Mouse (Mus musculus) forebrain, embryonic 13.5 days (tissue): Measurements from ENCODE around the gene Isy1. TPM values are rescaled to one million over a fixed set of nuclear protein-coding genes. Genes with fewer than 3 reads are reported as not detected.
"Not testable (repeated sequence)": the region's sequence is repeated elsewhere in the genome, so short reads cannot be mapped to it uniquely, and the experiment has no call there.

ENCODE experiments used
- ATAC-seq: fragments of 200-750 bp; cut with Nextera tagmentation; 2 replicates; pipeline ENCODE4 v1.8.0; 2017
- H3K27ac ChIP-seq: fragments of 300-500 bp; sonication (generic); 2 replicates; pipeline ENCODE4 v1.5.1; 2015; ENCODE audit warnings: inconsistent platforms, mild to moderate bottlenecking, moderate library complexity
- H3K27me3 ChIP-seq: fragments of 300-500 bp; sonication (generic); 2 replicates; pipeline ENCODE4 v1.6.1; 2015; ENCODE audit warnings: mild to moderate bottlenecking, inconsistent platforms
- H3K36me3 ChIP-seq: fragments of 300-500 bp; sonication (generic); 2 replicates; pipeline ENCODE4 v1.6.1; 2015; ENCODE audit warnings: mild to moderate bottlenecking, inconsistent platforms; ENCODE audit not compliant: poor library complexity, severe bottlenecking
- H3K4me1 ChIP-seq: fragments of 300-500 bp; sonication (generic); 2 replicates; pipeline ENCODE4 v1.6.1; 2015; ENCODE audit warnings: inconsistent platforms
- H3K4me2 ChIP-seq: fragments of 300-500 bp; sonication (generic); 2 replicates; pipeline ENCODE4 v1.6.1; 2015; ENCODE audit warnings: inconsistent platforms, mild to moderate bottlenecking, moderate library complexity
- H3K4me3 ChIP-seq: fragments of 300-500 bp; sonication (generic); 2 replicates; pipeline ENCODE4 v1.5.1; 2015; ENCODE audit warnings: mild to moderate bottlenecking, inconsistent platforms
- H3K9ac ChIP-seq: fragments of 300-500 bp; sonication (generic); 2 replicates; pipeline ENCODE4 v1.6.1; 2015; ENCODE audit warnings: mild to moderate bottlenecking, inconsistent platforms
- H3K9me3 ChIP-seq: fragments of 300-500 bp; sonication (generic); replicated peaks from 2 replicates; pipeline ENCODE4 v1.6.1; 2016; ENCODE audit warnings: inconsistent platforms
- WGBS: fragments of 180-500 bp; shearing (Covaris S2); methylation state at CpG from one replicate; pipeline ENCODE4 v1.1.7; 2015; 5-methylcytosine and 5-hydroxymethylcytosine counted together
- polyA plus RNA-seq: library from polyadenylated mRNA; unstranded; fragments of >200 nt; fragmentation: Nextera tagmentation; extraction: Ambion mirVana; gene quantifications from 2 replicates; pipeline ENCODE4 v1.2.1, GENCODE M21; 2015

Gene Isy1
- polyA plus RNA-seq, 1 experiment from 2014 or later: 49.8 TPM

DNA sequence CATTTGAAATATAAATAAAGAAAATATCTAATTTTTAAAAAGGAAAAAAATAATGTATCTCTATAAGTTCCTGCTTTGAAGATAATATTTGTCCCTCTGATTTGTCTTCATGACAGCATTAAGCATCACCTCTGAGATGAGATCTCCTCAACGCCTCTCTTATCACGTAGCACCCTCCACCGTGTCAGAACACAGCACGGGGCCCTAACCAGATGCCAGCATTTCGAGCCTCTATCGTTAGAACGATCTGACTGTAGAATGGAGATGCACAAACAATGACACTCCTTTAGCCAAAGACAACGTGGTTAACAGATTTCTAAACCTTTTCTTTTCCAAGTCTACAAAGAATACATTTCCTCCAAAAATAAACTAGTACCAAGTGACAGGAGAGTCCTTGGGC, 54.6 kb downstream of the Isy1 start:
- Histone ChIP-seq H3K4me3 (no peak overlapping the region), H3K9me3 (no peaks in the 10 kb centered on the region)
- no peak for ATAC-seq

DNA sequence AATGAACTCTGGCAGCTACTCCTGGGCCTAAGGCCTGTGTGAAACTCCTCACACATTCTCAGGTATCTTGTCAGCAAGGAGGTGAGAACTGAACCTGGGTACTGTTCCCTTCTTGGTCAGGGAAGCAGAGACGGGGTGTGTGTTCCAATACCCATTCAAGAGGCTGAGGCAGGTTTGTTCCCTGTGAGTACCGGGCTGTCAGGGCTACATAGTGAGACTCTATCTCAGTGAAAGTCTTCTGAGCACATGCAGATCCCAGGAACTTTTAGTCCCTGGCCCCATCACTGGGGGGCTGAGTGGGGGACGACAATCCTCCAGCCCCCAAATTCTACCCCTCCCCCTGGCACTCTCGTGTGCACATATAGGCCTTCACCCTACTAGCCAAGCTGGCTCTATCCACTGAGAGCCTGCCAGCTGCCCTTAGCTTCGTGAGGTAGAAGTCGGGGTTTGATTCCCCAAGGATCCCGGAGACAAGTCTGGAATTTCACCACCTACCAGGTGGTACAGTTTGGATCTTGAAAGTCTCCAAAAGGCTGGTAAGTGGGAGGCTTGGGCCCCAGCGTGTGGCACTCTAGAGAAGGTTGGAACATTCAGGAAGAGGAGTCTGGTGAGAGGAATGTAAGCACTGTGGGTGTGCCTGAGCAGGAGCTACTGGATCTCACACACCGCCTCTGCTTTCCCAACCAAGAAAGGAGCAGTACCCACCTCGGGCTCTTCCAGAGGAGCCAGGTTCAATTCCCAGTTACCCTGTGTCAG, 57.9 kb downstream of the Isy1 start:
- Histone ChIP-seq H3K36me3 (no peaks in the 10 kb centered on the region), H3K9ac (no peak overlapping the region), H3K4me3 (no peak overlapping the region), H3K27ac (no peak overlapping the region), H3K4me1 (no peaks in the 10 kb centered on the region), H3K9me3 (no peaks in the 10 kb centered on the region), H3K4me2 (no peak overlapping the region), H3K27me3 (no peaks in the 10 kb centered on the region)
- WGBS: 83% methylated on average over 10 of the region's 10 CpGs
- ATAC-seq: no peak

More for the DNA sequence above, 54.6 kb downstream of the Isy1 start:
- Histone ChIP-seq H3K27ac (no peak overlapping the region), H3K36me3 (no peaks in the 10 kb centered on the region), H3K27me3 (no peaks in the 10 kb centered on the region), H3K9ac (no peak overlapping the region), H3K4me2 (no peak overlapping the region), H3K4me1 (peaks cover 3% of the 10 kb centered on the region)
- WGBS: 79% methylated on average over 8 of the region's 8 CpGs

DNA sequence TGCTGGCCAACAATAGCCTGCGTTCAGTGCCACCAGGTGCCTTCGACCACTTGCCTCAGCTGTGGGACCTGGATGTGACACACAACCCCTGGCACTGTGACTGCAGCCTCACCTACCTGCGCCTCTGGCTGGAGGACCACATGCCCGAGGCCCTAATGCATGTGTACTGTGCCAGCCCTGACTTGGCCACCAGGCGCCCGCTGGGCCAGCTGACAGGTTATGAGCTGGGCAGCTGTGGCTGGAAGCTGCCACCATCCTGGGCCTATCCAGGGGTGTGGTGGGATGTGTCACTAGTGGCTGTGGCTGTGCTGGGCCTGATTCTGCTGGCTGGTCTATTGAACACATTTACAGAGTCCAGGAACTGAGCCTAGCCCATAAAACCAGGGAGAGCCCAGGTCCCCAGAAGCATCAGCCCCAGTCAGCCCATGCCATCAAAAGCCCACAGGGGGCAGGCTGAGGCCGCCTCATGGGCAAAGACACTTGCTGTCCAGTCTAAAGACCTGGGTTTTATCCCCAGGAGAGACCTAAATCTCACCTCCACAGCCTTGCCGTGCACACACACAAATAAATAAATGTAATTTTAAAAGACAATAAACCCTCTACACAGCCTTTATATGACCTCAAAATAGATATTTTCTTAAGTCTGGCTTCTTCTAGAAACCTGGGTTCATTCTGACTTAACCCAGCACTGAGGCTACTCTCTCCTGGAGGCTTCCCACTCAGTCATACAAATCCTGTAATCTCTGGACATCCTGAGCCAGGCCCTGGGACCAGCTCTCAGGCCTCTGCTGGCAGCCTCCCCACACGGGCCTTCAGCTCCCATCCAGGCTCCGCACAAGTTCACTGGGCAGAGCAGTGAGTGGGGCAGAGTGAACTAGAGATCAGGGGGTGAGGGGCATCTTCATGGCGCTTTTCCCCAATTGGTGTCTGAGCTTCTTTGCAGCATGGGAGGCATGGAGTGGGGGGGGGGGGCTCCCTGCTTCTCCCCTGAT, 59.1 kb downstream of the Isy1 start:
- Histone ChIP-seq H3K27ac (no peak overlapping the region), H3K36me3 (no peaks in the 10 kb centered on the region), H3K27me3 (no peaks in the 10 kb centered on the region), H3K9ac (no peak overlapping the region), H3K4me3 (no peak overlapping the region), H3K9me3 (no peaks in the 10 kb centered on the region), H3K4me1 (no peaks in the 10 kb centered on the region), H3K4me2 (no peak overlapping the region)
- no peak for ATAC-seq
- 83% methylated on average over 11 of the region's 11 CpGs for WGBS

DNA sequence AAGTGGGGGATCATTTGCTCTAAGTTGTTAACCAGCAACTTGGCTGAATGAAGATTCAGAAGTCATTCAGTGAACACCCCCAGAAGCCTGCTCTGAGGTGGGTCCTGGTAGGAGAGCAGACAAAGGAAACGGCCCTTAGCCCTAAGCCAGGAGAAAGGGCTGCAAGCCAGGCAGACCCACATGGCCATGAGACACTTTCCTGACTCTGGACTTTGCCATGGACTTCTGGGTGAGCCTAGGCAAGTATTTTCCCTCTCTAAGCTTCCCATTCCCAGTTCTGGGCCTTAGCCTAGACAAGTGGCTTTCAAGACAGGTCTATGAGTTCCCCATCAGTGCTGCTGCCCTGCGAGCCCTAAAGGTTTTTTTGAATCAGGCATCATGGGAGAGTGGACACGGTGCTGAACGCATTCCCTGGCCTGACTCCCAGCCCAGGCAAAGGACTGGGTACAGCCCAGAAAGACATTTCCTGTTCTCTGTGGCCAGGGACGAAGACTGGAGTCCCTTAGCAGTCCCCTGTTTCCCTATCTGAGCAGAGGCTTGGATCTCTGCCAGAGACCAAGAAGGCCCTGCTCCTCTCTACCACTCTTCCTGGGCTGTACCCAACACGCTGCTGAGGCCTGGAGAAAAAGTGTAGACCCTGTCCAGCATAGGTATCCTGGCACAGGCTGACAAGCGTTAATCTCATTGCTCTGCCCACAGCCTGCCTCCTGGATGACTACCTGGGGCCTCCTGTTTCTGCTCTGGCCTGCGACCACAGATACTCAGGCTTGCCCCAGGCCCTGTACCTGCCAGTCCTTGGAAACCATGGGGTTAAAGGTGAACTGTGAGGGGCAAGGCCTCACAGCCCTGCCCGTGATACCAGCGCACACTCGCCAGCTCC, 60.1 kb downstream of the Isy1 start:
- no peak overlapping the region for H3K4me2 ChIP-seq
- H3K4me1 ChIP-seq: no peaks in the 10 kb centered on the region
- H3K9ac ChIP-seq: no peak overlapping the region
- no peaks in the 10 kb centered on the region for H3K9me3 ChIP-seq
- no peaks in the 10 kb centered on the region for H3K36me3 ChIP-seq
- no peak overlapping the region for H3K27ac ChIP-seq
- no peak overlapping the region for H3K4me3 ChIP-seq
- no peaks in the 10 kb centered on the region for H3K27me3 ChIP-seq
- ATAC-seq: no peak
- WGBS: 76% methylated on average over 11 of the region's 11 CpGs

DNA sequence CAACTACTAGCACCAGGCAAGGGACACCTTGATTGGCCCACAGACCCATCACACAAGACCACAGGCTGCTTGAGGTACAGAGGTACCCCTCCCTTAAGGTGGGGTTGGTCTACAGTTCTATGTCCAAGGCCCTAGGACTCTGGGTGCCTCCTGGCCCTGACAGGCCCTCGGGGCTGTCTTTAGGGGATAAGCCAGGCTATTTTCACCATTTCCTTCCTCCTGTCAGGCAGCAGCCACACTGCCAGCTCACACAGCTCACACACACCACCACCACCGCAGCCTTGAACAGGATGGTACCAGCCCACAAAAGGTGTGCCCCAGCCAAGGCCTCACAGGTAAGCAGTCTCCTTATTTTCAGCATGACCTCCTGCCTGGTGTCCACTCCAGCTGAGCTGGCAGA, 60.8 kb downstream of the Isy1 start, which contains the start of gene Gp9:
Gene Gp9, plus strand, starts transcription at position 231 of the 400 bp plus-strand sequence.
- Histone ChIP-seq H3K9me3 (no peaks in the 10 kb centered on the region), H3K4me1 (no peaks in the 10 kb centered on the region), H3K9ac (no peak within 1 kb of the TSS), H3K4me3 (no peak within 1 kb of the TSS), H3K36me3 (no peaks in the 10 kb centered on the region), H3K4me2 (no peak within 1 kb of the TSS), H3K27me3 (no peaks in the 10 kb centered on the region), H3K27ac (no peak within 1 kb of the TSS)
- no peak for ATAC-seq
- 85% methylated on average over 2 of the region's 2 CpGs for WGBS

DNA sequence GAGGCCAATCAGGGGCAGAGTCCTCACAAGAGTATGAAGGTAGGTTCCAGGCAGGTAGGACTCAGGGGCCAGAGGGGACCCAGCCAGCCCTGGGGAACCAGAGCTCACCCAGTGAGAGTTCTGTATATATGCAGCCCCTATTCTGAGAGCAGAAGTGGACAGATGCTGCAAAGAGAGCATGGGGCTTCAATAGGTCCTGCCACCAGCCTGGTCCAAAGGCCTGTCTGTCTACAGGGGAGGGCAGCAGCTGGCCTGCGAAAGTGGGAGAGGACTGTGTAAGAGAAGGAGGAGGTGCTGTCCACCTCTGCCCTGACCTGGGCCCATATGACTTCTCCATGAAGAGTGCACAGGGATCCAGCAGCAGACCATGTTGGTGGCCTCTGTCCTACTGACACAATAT, 61.9 kb downstream of the Isy1 start:
- ATAC-seq: no peak
- Histone ChIP-seq H3K9me3 (no peaks in the 10 kb centered on the region), H3K4me2 (no peak overlapping the region), H3K27ac (no peak overlapping the region), H3K9ac (no peak overlapping the region), H3K4me1 (no peaks in the 10 kb centered on the region), H3K4me3 (no peak overlapping the region), H3K27me3 (no peaks in the 10 kb centered on the region), H3K36me3 (no peaks in the 10 kb centered on the region)
- WGBS: 92% methylated on average over 1 of the region's 1 CpGs

DNA sequence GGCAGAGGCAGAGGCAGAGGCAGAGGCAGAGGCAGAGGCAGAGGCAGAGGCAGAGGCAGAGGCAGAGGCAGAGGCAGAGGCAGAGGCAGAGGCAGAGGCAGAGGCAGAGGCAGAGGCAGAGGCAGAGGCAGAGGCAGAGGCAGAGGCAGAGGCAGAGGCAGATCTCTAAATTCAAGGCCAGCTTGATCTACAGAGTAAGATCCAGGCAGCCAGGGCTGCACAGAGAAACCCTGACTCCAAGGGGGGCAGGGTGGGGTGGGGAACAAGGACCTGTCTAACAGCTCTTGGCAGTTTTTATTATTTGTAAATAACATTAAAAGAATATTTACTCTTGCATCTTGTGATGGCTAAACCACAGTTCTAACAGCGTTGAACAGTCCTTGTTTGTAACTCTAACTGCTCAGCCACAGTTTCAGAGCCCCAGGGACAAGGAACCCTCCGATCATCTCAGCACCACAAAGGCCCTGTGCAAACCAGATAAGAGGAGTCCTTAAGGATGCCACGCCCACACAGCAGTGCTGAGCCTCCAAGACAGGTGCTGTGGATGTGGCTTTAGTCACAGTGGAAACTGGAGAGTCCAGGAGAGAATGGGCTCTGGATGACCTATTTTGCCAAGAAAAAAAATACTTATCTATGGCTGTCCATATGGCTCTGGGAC, 62.9 kb downstream of the Isy1 start:
- Histone ChIP-seq H3K9me3 (no peaks in the 10 kb centered on the region), H3K4me3 (no peak overlapping the region), H3K27me3 (no peaks in the 10 kb centered on the region), H3K4me2 (no peak overlapping the region), H3K4me1 (no peaks in the 10 kb centered on the region), H3K9ac (no peak overlapping the region), H3K36me3 (no peaks in the 10 kb centered on the region), H3K27ac (no peak overlapping the region)
- no peak for ATAC-seq
- 80% methylated on average over 3 of the region's 3 CpGs for WGBS

DNA sequence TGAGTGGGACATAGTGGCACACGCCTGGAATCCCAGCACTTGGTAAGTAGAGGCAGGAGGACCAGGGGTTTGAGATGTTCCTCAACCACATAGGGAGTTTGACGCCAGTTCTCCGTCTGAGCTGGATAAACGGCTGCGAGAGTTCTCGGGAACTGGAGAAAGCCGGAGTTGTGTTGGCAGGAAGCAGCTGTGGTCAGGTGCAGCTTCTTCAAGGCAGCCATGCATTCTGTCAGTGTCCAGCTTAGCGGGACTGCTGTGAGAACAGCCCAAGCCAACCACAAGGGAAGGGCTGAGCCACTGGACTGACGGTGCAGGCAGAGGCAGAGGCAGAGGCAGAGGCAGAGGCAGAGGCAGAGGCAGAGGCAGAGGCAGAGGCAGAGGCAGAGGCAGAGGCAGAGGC, 63.7 kb downstream of the Isy1 start:
- no peaks in the 10 kb centered on the region for H3K27me3 ChIP-seq
- no peak overlapping the region for H3K27ac ChIP-seq
- ATAC-seq: no peak
- H3K9me3 ChIP-seq: no peaks in the 10 kb centered on the region
- H3K4me2 ChIP-seq: no peak overlapping the region
- 85% methylated on average over 9 of the region's 9 CpGs for WGBS
- no peak overlapping the region for H3K4me3 ChIP-seq
- no peaks in the 10 kb centered on the region for H3K36me3 ChIP-seq
- no peaks in the 10 kb centered on the region for H3K4me1 ChIP-seq
- H3K9ac ChIP-seq: no peak overlapping the region

DNA sequence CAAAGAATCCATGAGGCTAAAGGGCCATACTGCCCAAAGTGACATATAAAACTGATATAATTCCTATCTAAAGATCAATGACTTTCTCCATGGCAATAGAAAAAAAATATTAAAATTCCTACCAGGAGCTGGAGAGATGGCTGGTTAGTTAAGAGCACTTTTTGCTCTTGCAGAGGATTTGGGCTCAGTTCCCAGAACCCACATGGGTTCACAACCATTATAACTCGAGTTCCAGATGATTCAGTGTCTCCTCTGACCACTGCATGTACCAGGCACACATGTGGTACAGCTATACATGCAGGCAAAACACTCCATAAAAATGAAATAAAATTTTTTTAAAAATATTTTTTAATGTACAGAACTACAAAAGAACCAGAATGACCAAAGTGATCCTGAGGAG, 64.1 kb downstream of the Isy1 start:
- no peak overlapping the region for H3K27ac ChIP-seq
- WGBS: 45% methylated on average over 1 of the region's 1 CpGs
- H3K4me1 ChIP-seq: no peaks in the 10 kb centered on the region
- no peak overlapping the region for H3K4me3 ChIP-seq
- H3K9ac ChIP-seq: no peak overlapping the region
- no peak for ATAC-seq
- no peaks in the 10 kb centered on the region for H3K36me3 ChIP-seq
- no peaks in the 10 kb centered on the region for H3K9me3 ChIP-seq
- no peaks in the 10 kb centered on the region for H3K27me3 ChIP-seq
- H3K4me2 ChIP-seq: no peak overlapping the region

DNA sequence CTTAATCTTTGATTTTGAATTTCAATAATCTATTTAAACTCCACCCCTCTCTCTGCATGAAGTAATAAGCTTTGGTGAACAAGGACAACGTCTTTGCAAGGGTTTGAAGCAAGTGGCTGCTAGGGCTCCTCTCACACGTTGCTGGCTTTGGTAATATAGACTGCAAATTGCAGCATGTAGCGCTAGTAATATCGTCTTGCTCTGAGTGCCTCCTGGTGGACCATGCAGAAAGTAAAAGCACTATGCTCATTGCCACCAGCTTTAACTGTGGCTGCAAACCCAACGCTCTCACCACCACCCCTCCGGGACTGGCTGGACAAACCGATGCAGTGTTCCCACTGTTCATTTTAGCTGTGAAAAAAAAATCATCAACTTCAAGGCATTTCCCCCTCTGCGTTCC, 68.0 kb downstream of the Isy1 start:
- H3K9ac ChIP-seq: no peak overlapping the region
- no peaks in the 10 kb centered on the region for H3K27me3 ChIP-seq
- no peaks in the 10 kb centered on the region for H3K4me1 ChIP-seq
- no peak overlapping the region for H3K27ac ChIP-seq
- ATAC-seq: no peak
- no peaks in the 10 kb centered on the region for H3K36me3 ChIP-seq
- H3K4me3 ChIP-seq: no peak overlapping the region
- 56% methylated on average over 8 of the region's 8 CpGs for WGBS
- no peak overlapping the region for H3K4me2 ChIP-seq
- H3K9me3 ChIP-seq: no peaks in the 10 kb centered on the region

DNA sequence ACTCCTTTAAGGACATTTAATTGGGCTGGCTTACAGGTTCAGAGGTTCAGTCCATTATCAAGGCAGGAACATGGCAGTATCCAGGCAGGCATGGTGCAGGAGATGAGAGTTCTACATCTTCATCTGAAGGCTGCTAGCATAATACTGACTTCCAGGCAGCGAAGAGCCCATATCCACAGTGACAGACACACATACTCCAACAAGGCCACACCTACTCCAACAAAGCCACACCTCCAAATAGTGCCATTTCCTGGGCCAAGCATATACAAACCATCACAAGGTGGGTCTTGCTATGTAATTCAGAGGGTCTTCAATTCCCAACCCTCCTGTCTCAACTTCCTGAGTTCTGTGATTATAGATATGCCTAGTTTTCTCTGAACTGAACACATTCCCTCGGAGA, 74.3 kb downstream of the Isy1 start:
- H3K4me3 ChIP-seq, H3K9ac ChIP-seq, H3K9me3 ChIP-seq, H3K36me3 ChIP-seq, H3K27me3 ChIP-seq, H3K4me2 ChIP-seq, H3K4me1 ChIP-seq, H3K27ac ChIP-seq, ATAC-seq: not testable (repeated sequence)
- 92% methylated on average over 2 of the region's 2 CpGs for WGBS
